Mouse (Mus musculus) spleen, adult 2 months (tissue): ENCODE results near the gene Ldb3. TPM values are rescaled to one million over a fixed set of nuclear protein-coding genes. Genes with fewer than 3 reads are reported as not detected.
A peak's percentile ranks its signal among the peaks of the same experiment; 100 is the strongest.

Experiments
- DNase-seq, 2 experiments: peaks; one replicate each; pipeline versions ENCODE4 v3.0.0 to v3.0.0-alpha.2; 2012 to 2021; ENCODE audit warnings: low spot score in 2 of 2, low read depth in 1 of 2
- H3K27ac ChIP-seq: fragments of 200-500 bp; 2 replicates; pipeline ENCODE4 v1.5.1; 2012; ENCODE audit warnings: low read length, inconsistent platforms; ENCODE audit not compliant: insufficient read depth
- H3K27me3 ChIP-seq: fragments of 200-500 bp; 2 replicates; pipeline ENCODE4 v1.6.1; 2012; ENCODE audit warnings: mild to moderate bottlenecking, moderate library complexity, low read length, inconsistent platforms; ENCODE audit not compliant: control insufficient read depth, insufficient read depth
- H3K36me3 ChIP-seq: fragments of 200-500 bp; 2 replicates; pipeline ENCODE4 v1.6.1; 2012; ENCODE audit warnings: mild to moderate bottlenecking, low read length, inconsistent platforms; ENCODE audit not compliant: control insufficient read depth, insufficient read depth
- H3K4me1 ChIP-seq: fragments of 200-500 bp; 2 replicates; pipeline ENCODE4 v1.6.1; 2011; ENCODE audit warnings: inconsistent platforms; ENCODE audit not compliant: control insufficient read depth, insufficient read depth, insufficient read length
- H3K4me3 ChIP-seq: fragments of 200-500 bp; 2 replicates; pipeline ENCODE4 v1.5.1; 2011; ENCODE audit warnings: mild to moderate bottlenecking, inconsistent platforms; ENCODE audit not compliant: insufficient read depth, insufficient read length; ENCODE audit errors: extremely low read depth
- CTCF ChIP-seq: fragments of 200-500 bp; IDR thresholded peaks from 2 replicates; pipeline ENCODE4 v1.5.1; 2011; ENCODE audit warnings: mild to moderate bottlenecking, inconsistent platforms; ENCODE audit not compliant: insufficient read depth, insufficient read length, insufficient replicate concordance; ENCODE audit errors: extremely low read depth
- POLR2A ChIP-seq: fragments of 200-500 bp; IDR thresholded peaks from 2 replicates; pipeline ENCODE4 v1.6.1; 2011; ENCODE audit warnings: low read depth, low read length, inconsistent platforms
- WGBS: fragments of 180-500 bp; shearing (Covaris S2); methylation state at CpG from one replicate; pipeline ENCODE4 v1.1.7; 2018; 5-methylcytosine and 5-hydroxymethylcytosine counted together
- polyA plus RNA-seq: library from polyadenylated mRNA; depleted of rRNA; stranded (reverse); fragments of >200 nt; gene quantifications from 2 replicates; pipeline ENCODE4 v1.2.3, GENCODE M21; 2012

The Ldb3 gene
- polyA plus RNA-seq, 1 experiment = 0.74 TPM

DNA sequence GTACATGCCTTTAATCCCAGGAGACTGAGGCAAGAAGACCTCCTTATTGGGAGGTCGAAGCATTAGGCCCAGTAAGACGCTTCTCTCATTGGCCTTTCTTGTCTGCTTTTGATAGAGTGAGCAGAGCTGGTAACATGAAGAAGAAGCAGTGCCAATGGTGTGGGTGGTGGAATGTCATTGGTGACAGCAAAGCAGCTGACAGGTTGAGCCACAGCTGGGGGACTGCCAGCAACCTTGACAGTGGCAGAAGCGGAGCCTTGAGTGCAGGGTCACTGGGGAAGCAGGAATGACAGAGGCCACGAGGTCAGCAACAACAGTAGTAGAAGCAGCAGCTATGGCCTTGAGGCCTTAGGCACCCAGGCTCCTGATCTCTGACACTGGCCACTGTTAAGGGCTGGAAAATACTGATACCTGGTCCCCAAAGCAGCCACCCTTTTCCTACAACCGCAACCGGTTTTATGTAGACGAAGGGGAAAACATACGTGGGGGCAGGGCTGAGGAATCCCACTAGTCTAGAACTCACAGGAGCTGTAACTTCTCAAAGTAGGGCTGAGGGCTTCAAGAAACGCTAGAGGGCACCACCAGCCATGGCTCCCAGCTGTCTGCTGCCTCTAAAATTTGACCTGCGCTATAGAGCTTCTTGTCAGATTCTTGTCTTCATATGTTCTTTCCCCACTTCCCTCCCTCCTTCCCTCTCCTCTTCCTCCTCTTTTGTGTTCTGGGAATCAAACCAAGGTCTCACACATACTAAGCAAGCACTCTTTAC lies 32.3 kb upstream of the Ldb3 start:
- Histone ChIP-seq H3K4me1 (no peaks in the 10 kb centered on the region), H3K27ac (no peak overlapping the region), H3K4me3 (no peak overlapping the region), H3K36me3 (no peaks in the 10 kb centered on the region), H3K27me3 (no peaks in the 10 kb centered on the region)
- no peak for TF ChIP-seq POLR2A
- TF ChIP-seq CTCF = peak; percentile 63; the same call in 1 of the 2 replicates
- peak in 1 of 2 experiments; percentile 17 for DNase-seq
- 44% methylated on average over 10 of the region's 10 CpGs for WGBS

- no peak overlapping the region for H3K27ac ChIP-seq
- DNase-seq = no peak
- no peaks in the 10 kb centered on the region for H3K4me1 ChIP-seq
Observed at GRCm38 (mm10) chr14:34618808-34619207, 30.3 kb upstream of the Ldb3 start.

DNA sequence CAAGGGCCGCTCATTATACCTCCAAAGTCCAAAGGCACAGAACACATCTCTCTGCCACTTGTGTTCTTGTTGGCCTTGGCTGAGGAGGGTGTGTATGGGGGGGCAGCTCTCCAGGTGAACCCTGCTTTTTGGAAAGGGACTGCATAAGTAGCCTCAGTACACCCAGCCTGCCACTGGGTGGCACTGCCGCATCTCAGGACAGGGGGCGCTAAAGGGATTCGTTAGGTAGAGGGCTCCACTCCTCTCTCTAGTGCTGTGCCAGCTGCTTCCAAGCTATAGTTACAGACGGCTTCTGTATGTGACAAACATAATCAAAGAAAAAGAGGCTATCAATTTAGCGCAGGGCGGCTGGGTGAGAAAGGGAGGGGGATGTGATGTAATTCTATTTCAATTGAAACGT lies 28.3 kb upstream of the Ldb3 start:
- Histone ChIP-seq H3K27me3 (no peaks in the 10 kb centered on the region), H3K36me3 (no peaks in the 10 kb centered on the region), H3K4me1 (no peaks in the 10 kb centered on the region), H3K4me3 (no peak overlapping the region), H3K27ac (no peak overlapping the region)
- WGBS = 6% methylated on average over 8 of the region's 8 CpGs
- peak; percentile 50 to 77 for DNase-seq
- no peak for TF ChIP-seq POLR2A
- peak; percentile 98 for TF ChIP-seq CTCF

More at GRCm38 (mm10) chr14:34618808-34619207, 30.3 kb upstream of the Ldb3 start:
- no peaks in the 10 kb centered on the region for H3K36me3 ChIP-seq
- no peak overlapping the region for H3K4me3 ChIP-seq
- TF ChIP-seq CTCF (no peak), POLR2A (no peak)
- no peaks in the 10 kb centered on the region for H3K27me3 ChIP-seq
- WGBS = 63% methylated on average over 9 of the region's 9 CpGs

- Histone ChIP-seq H3K36me3 (no peaks in the 10 kb centered on the region), H3K4me1 (no peaks in the 10 kb centered on the region), H3K4me3 (no peak overlapping the region), H3K27ac (no peak overlapping the region), H3K27me3 (no peaks in the 10 kb centered on the region)
- TF ChIP-seq POLR2A (no peak), CTCF (no peak)
- DNase-seq = no peak
- 87% methylated on average over 4 of the region's 4 CpGs for WGBS
Observed at GRCm38 (mm10) chr14:34615625-34616024, 27.1 kb upstream of the Ldb3 start.

DNA sequence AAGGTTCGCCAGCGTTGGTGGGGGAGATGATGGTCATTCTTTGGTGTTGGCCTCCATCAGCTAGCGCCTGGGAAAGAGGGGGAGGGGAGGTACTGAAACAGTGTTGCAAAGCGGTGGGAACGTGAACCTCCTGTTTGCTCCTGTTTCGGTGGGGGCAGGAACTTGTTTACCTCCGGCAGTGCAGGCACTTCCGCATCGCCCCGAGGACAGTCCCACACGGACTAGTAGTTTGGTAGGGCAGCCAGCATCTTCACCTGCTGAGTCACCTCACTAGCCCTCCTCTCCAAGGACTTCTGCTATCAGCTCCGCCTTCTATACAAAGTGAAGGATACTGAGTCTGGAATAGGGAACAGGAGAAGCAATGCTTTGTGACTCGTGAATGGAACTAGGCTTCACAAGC lies 26.6 kb upstream of the Ldb3 start:
- Histone ChIP-seq H3K27ac (no peak overlapping the region), H3K36me3 (no peaks in the 10 kb centered on the region), H3K4me3 (no peak overlapping the region; the same call in 1 of the 2 replicates), H3K27me3 (no peaks in the 10 kb centered on the region), H3K4me1 (no peaks in the 10 kb centered on the region)
- no peak for DNase-seq
- TF ChIP-seq CTCF (no peak), POLR2A (no peak)
- WGBS = 5% methylated on average over 13 of the region's 13 CpGs

- WGBS = 53% methylated on average over 15 of the region's 15 CpGs
- TF ChIP-seq CTCF (no peak), POLR2A (no peak)
- H3K36me3 ChIP-seq = no peaks in the 10 kb centered on the region
- DNase-seq = no peak
- no peak overlapping the region for H3K4me3 ChIP-seq
- no peaks in the 10 kb centered on the region for H3K4me1 ChIP-seq
- H3K27ac ChIP-seq = no peak overlapping the region
- H3K27me3 ChIP-seq = no peaks in the 10 kb centered on the region
Observed at GRCm38 (mm10) chr14:34614551-34614950, 26.1 kb upstream of the Ldb3 start.

GRCm38 (mm10) chr14:34613523-34613922 lies 25.0 kb upstream of the Ldb3 start:
- H3K27ac ChIP-seq = no peak overlapping the region
- no peak for DNase-seq
- 75% methylated on average over 6 of the region's 6 CpGs for WGBS
- H3K4me3 ChIP-seq = no peak overlapping the region
- H3K4me1 ChIP-seq = no peaks in the 10 kb centered on the region
- no peak for TF ChIP-seq POLR2A
- TF ChIP-seq CTCF = no peak
- H3K36me3 ChIP-seq = no peaks in the 10 kb centered on the region
- no peaks in the 10 kb centered on the region for H3K27me3 ChIP-seq
